Mouse (Mus musculus): Measurements from ENCODE around the gene Gucd1. TPM values are rescaled to one million over a fixed set of nuclear protein-coding genes. Genes with fewer than 3 reads are reported as not detected.
"Not testable (repeated sequence)": the region's sequence is repeated elsewhere in the genome, so short reads cannot be mapped to it uniquely, and the experiment has no call there.

Gucd1 gene
- polyA plus RNA-seq, 1 experiment from 2014 or later = 31.4 TPM

DNA sequence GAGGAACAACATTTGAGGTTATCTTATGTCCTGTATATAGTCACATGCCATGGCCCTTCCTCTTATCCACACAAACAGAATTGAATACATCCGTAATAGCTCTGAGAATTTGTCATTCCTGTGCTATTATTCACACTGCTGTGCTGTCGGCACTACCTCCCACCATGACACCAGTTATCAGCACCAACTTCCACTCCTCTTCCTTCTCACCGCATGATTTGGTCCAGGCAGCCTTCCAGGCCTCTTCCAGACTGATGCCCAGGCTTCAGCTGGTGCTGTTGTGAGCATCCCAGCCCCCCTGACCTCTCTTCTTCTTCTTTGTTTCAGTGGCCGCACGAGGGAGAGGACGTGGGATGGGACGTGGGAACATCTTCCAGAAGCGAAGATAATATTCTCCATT lies 17.2 kb upstream of the Gucd1 start:
- Histone ChIP-seq H3K9ac (replicated peaks; ENCODE audit: low read length) (no peak overlapping the region), H3K36me3 (replicated peaks; ENCODE audit: control insufficient read depth, insufficient read depth, low read depth, low read length) (peaks cover 8% of the 10 kb centered on the region), H3K4me2 (ENCODE audit: low read depth, low read length) (no peak overlapping the region), H3K4me1 (ENCODE audit: control insufficient read depth, insufficient read depth, low read length) (no peaks in the 10 kb centered on the region), H3K9me3 (replicated peaks; ENCODE audit: control insufficient read depth, low read length) (no peaks in the 10 kb centered on the region), H3K4me3 (ENCODE audit: low read depth, low read length) (no peak overlapping the region), H3K27me3 (ENCODE audit: control insufficient read depth, insufficient read depth, low read length) (no peaks in the 10 kb centered on the region), H3K27ac (replicated peaks; ENCODE audit: low read depth, low read length) (no peak overlapping the region)
- WGBS = 92% methylated on average over 8 of the region's 8 CpGs
- ATAC-seq (replicated peaks; ENCODE audit: insufficient number of reproducible peaks, low FRiP score, low TSS enrichment, low read depth) = no peak
- DNase-seq (ENCODE audit: low spot score) = no peak

DNA sequence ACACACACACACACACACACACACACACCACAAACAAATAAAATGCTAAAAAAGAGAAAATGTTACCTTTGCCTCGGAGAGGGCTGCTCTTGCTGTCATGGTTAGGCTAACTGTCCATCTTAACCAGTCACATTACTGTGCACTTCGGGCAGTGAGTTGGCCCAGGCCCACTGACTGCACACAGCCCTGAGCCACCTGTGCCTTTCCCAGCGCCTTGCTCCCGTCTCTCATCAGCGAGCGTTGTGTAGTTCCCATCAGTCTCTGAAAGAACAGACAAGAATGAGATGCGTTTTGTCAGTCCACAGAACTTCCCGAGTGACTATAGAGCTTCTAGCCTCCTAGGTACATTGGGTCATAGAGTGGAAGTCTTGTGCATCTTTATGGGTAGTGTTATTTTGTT lies 16.4 kb upstream of the Gucd1 start:
- Histone ChIP-seq H3K9ac (replicated peaks; ENCODE audit: low read length) (no peak overlapping the region), H3K9me3 (replicated peaks; ENCODE audit: control insufficient read depth, low read length) (no peaks in the 10 kb centered on the region), H3K4me1 (ENCODE audit: control insufficient read depth, insufficient read depth, low read length) (no peaks in the 10 kb centered on the region), H3K36me3 (replicated peaks; ENCODE audit: control insufficient read depth, insufficient read depth, low read depth, low read length) (peaks cover 8% of the 10 kb centered on the region), H3K27ac (replicated peaks; ENCODE audit: low read depth, low read length) (no peak overlapping the region), H3K4me2 (ENCODE audit: low read depth, low read length) (no peak overlapping the region), H3K4me3 (ENCODE audit: low read depth, low read length) (no peak overlapping the region), H3K27me3 (ENCODE audit: control insufficient read depth, insufficient read depth, low read length) (no peaks in the 10 kb centered on the region)
- DNase-seq (ENCODE audit: low spot score) (no peak), ATAC-seq (replicated peaks; ENCODE audit: insufficient number of reproducible peaks, low FRiP score, low TSS enrichment, low read depth) (no peak)
- WGBS = 95% methylated on average over 8 of the region's 8 CpGs

DNA sequence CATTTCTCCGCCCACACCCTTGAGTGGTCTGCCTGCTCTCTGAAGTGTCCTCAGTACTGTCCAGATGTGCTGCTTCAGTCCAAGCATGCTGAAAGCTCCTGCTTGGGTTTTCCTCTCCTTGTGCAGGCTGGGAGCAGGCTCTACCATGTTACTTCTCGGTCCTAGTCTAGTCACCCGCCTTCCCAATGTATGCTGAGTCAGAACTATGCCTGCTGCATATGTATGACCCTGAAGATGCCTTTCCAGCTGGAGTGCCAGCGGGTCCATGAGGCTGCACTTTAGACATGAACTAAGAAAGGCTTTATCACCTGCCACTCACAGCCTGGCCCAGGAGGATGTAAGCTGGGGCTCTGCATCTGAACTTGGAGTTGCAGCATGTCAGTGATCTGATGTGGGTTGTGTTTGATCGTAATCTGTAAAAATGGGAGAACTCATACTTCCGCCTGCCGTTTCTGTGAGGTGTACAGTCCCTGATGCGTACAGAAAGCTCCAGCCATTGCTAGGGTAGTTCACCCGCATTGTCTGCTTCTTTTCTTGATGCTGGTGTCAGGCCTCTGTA lies 13.8 kb upstream of the Gucd1 start:
- 92% methylated on average over 9 of the region's 9 CpGs for WGBS
- no peaks in the 10 kb centered on the region for H3K27me3 ChIP-seq (ENCODE audit: control insufficient read depth, insufficient read depth, low read length)
- no peaks in the 10 kb centered on the region for H3K9me3 ChIP-seq (replicated peaks; ENCODE audit: control insufficient read depth, low read length)
- H3K4me1 ChIP-seq (ENCODE audit: control insufficient read depth, insufficient read depth, low read length) = no peaks in the 10 kb centered on the region
- DNase-seq (ENCODE audit: low spot score) (no peak), ATAC-seq (replicated peaks; ENCODE audit: insufficient number of reproducible peaks, low FRiP score, low TSS enrichment, low read depth) (no peak)
- no peak overlapping the region for H3K4me2 ChIP-seq (ENCODE audit: low read depth, low read length)
- no peak overlapping the region for H3K9ac ChIP-seq (replicated peaks; ENCODE audit: low read length)
- peaks cover 8% of the 10 kb centered on the region for H3K36me3 ChIP-seq (replicated peaks; ENCODE audit: control insufficient read depth, insufficient read depth, low read depth, low read length)
- H3K4me3 ChIP-seq (ENCODE audit: low read depth, low read length) = no peak overlapping the region
- no peak overlapping the region for H3K27ac ChIP-seq (replicated peaks; ENCODE audit: low read depth, low read length)

DNA sequence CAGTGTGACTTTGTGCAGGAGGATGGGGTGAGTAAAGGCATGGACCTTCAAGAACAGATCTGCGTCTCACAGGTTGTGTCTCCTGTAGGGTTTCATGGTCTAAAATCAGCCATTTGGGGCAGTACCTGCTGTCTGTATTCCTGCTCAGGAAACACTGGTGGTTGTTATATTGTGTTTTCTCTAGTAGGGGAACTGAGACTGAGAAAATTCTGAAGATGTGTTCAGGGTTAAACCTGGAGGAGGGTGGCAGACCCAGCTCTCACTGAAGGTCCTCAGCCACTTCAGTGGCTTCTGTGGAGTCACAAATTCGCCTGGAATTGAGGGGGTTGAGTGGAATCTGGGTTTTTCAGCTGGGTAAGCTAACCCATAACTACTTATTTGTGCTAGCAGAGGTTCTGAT lies 12.6 kb upstream of the Gucd1 start:
- ATAC-seq (replicated peaks; ENCODE audit: insufficient number of reproducible peaks, low FRiP score, low TSS enrichment, low read depth) (no peak), DNase-seq (ENCODE audit: low spot score) (no peak)
- no peaks in the 10 kb centered on the region for H3K9me3 ChIP-seq (replicated peaks; ENCODE audit: control insufficient read depth, low read length)
- H3K36me3 ChIP-seq (replicated peaks; ENCODE audit: control insufficient read depth, insufficient read depth, low read depth, low read length) = peaks cover 8% of the 10 kb centered on the region
- H3K4me3 ChIP-seq (ENCODE audit: low read depth, low read length) = no peak overlapping the region
- H3K27me3 ChIP-seq (ENCODE audit: control insufficient read depth, insufficient read depth, low read length) = no peaks in the 10 kb centered on the region
- H3K4me1 ChIP-seq (ENCODE audit: control insufficient read depth, insufficient read depth, low read length) = no peaks in the 10 kb centered on the region
- no peak overlapping the region for H3K9ac ChIP-seq (replicated peaks; ENCODE audit: low read length)
- 87% methylated on average over 2 of the region's 2 CpGs for WGBS
- no peak overlapping the region for H3K27ac ChIP-seq (replicated peaks; ENCODE audit: low read depth, low read length)
- no peak overlapping the region for H3K4me2 ChIP-seq (ENCODE audit: low read depth, low read length)

DNA sequence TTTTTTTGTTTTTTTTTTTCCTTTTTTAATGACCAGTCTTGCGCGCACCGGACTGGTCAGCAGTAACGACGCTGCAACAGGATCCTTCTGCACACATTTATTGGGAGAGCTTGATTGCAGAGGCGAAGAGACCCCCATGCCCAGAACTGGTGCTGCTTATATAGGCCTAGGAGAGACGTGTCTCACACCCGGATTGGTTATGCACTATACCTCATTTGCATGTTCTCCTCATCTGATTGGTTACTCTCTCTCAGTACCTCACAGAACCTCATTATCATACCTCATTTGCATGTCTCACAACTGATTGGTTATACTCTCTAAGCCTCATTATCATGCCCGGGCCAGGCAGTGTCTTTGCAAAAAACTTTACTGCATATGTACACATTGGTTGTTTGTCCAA lies 7.7 kb upstream of the Gucd1 start:
- H3K4me2 ChIP-seq (ENCODE audit: low read depth, low read length); H3K27me3 ChIP-seq (ENCODE audit: control insufficient read depth, insufficient read depth, low read length); H3K4me1 ChIP-seq (ENCODE audit: control insufficient read depth, insufficient read depth, low read length); DNase-seq (ENCODE audit: low spot score); ATAC-seq (replicated peaks; ENCODE audit: insufficient number of reproducible peaks, low FRiP score, low TSS enrichment, low read depth); H3K36me3 ChIP-seq (replicated peaks; ENCODE audit: control insufficient read depth, insufficient read depth, low read depth, low read length); H3K4me3 ChIP-seq (ENCODE audit: low read depth, low read length); H3K9ac ChIP-seq (replicated peaks; ENCODE audit: low read length); H3K27ac ChIP-seq (replicated peaks; ENCODE audit: low read depth, low read length); H3K9me3 ChIP-seq (replicated peaks; ENCODE audit: control insufficient read depth, low read length): not testable (repeated sequence)
- WGBS = 90% methylated on average over 9 of the region's 9 CpGs

DNA sequence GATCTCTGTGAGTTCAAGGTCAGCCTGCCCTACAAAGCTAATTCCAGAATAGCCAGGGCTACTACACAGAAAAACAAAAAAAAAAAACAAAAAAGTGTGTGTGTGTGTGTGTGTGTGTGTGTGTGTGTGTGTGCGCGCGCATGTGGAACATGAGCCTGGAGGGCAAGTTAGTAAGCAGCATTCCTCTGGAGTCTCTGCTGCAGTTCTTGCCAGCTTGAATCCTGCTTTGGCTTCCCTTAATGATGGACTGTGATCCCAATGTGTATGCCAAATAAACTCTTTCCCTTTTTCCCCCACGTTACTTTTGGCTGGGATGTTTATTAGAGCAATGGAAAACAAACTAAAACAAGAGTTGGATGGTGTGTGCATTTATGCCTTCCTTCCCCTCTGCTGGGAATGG lies 3.9 kb upstream of the Gucd1 start:
- DNase-seq (ENCODE audit: low spot score) = no peak
- no peaks in the 10 kb centered on the region for H3K27me3 ChIP-seq (ENCODE audit: control insufficient read depth, insufficient read depth, low read length)
- H3K9me3 ChIP-seq (replicated peaks; ENCODE audit: control insufficient read depth, low read length) = no peaks in the 10 kb centered on the region
- 99% methylated on average over 4 of the region's 4 CpGs for WGBS
- H3K4me1 ChIP-seq (ENCODE audit: control insufficient read depth, insufficient read depth, low read length) = no peaks in the 10 kb centered on the region
- H3K4me2 ChIP-seq (ENCODE audit: low read depth, low read length) = no peak overlapping the region
- no peak overlapping the region for H3K9ac ChIP-seq (replicated peaks; ENCODE audit: low read length)
- H3K36me3 ChIP-seq (replicated peaks; ENCODE audit: control insufficient read depth, insufficient read depth, low read depth, low read length) = no peaks in the 10 kb centered on the region; the same call in 1 of the 2 replicates
- no peak overlapping the region for H3K4me3 ChIP-seq (ENCODE audit: low read depth, low read length)
- no peak for ATAC-seq (replicated peaks; ENCODE audit: insufficient number of reproducible peaks, low FRiP score, low TSS enrichment, low read depth)
- H3K27ac ChIP-seq (replicated peaks; ENCODE audit: low read depth, low read length) = no peak overlapping the region

DNA sequence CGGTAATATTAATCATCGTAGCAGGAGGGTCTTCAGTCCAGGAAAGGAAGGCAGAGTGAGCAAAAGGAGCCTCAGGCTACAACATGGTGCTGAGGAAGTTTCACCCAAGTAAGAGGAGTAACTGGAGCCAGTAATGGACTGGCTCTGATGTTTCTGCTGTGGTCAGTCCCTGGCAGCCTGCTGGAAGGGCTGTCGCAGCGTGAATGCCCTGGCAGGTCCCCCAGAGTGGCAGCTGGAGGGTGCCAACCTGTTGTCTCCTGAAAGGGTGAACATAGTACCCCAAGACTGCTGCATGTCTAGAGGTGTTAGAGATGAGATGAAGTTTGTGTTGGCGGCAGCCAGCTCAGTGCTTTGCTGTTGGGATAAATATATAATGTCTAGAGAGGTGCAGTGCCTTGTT lies 2.8 kb upstream of the Gucd1 start:
- ATAC-seq (replicated peaks; ENCODE audit: insufficient number of reproducible peaks, low FRiP score, low TSS enrichment, low read depth) (no peak), DNase-seq (ENCODE audit: low spot score) (no peak)
- WGBS = 93% methylated on average over 5 of the region's 5 CpGs
- Histone ChIP-seq H3K9me3 (replicated peaks; ENCODE audit: control insufficient read depth, low read length) (no peaks in the 10 kb centered on the region), H3K36me3 (replicated peaks; ENCODE audit: control insufficient read depth, insufficient read depth, low read depth, low read length) (no peaks in the 10 kb centered on the region; the same call in 1 of the 2 replicates), H3K9ac (replicated peaks; ENCODE audit: low read length) (no peak overlapping the region), H3K27me3 (ENCODE audit: control insufficient read depth, insufficient read depth, low read length) (no peaks in the 10 kb centered on the region), H3K4me2 (ENCODE audit: low read depth, low read length) (no peak overlapping the region), H3K4me1 (ENCODE audit: control insufficient read depth, insufficient read depth, low read length) (peaks cover 7% of the 10 kb centered on the region), H3K27ac (replicated peaks; ENCODE audit: low read depth, low read length) (no peak overlapping the region), H3K4me3 (ENCODE audit: low read depth, low read length) (no peak overlapping the region)

DNA sequence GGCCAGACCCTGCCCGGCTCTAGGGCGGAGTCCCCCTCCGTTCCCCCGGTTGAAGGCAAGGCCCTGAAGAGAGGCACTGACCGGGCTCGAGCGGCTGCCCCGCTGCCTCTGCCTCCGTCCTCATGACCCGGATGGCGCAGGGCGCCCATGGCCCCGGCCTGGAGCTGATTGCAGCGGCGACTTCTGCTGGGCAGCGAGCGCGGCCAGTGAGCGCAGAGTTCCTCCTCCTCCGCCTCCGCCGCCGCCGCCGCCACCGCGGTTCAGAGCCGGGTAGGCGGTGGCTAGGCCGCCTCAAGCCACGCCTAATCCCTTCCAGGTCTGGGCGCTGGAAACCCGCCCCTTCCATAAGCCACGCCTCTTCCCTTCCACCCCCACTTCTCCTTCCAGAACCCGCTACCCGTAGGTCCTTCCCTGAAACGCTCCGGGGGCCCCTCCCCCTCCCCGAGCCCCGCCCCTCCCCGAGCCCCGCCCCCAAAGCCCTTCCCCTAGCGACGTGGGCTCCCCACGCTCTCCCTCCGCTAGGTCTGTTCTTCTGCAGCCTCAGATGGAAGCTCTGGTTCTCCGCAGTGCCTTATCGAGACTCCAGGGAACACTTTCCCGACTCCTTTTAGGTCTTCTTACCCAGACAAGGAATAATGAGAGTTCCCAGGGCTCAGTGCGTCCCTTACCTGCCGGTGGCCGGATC lies 557 bp downstream of the Gucd1 start, which contains the start of gene Snrpd3:
Snrpd3 (plus strand) TSS at position 479 of the 685 bp plus-strand sequence.
- WGBS = 3% methylated on average over 35 of the region's 52 CpGs

More for the DNA sequence above, 557 bp downstream of the Gucd1 start, which contains the start of gene Snrpd3:
- peak within 1 kb of the TSS; percentile 87 for H3K9ac ChIP-seq (replicated peaks; ENCODE audit: low read length)
- peak within 1 kb of the TSS; percentile 89 for H3K27ac ChIP-seq (replicated peaks; ENCODE audit: low read depth, low read length)
- H3K36me3 ChIP-seq (replicated peaks; ENCODE audit: control insufficient read depth, insufficient read depth, low read depth, low read length) = no peaks in the 10 kb centered on the region; the same call in 1 of the 2 replicates
- DNase-seq (ENCODE audit: low spot score) (peak; percentile 96), ATAC-seq (replicated peaks; ENCODE audit: insufficient number of reproducible peaks, low FRiP score, low TSS enrichment, low read depth) (peak; percentile 90)
- H3K9me3 ChIP-seq (replicated peaks; ENCODE audit: control insufficient read depth, low read length) = no peaks in the 10 kb centered on the region
- H3K4me1 ChIP-seq (ENCODE audit: control insufficient read depth, insufficient read depth, low read length) = peaks cover 8% of the 10 kb centered on the region
- peak within 1 kb of the TSS; percentile 86 for H3K4me2 ChIP-seq (ENCODE audit: low read depth, low read length)
- H3K27me3 ChIP-seq (ENCODE audit: control insufficient read depth, insufficient read depth, low read length) = no peaks in the 10 kb centered on the region
- H3K4me3 ChIP-seq (ENCODE audit: low read depth, low read length) = peak within 1 kb of the TSS; percentile 76
